Mouse (Mus musculus) spleen, postnatal 0 days (tissue): ENCODE results near the gene Glipr2. TPM values are rescaled to one million over a fixed set of nuclear protein-coding genes. Genes with fewer than 3 reads are reported as not detected.

Experiments used
- polyA plus RNA-seq: library from polyadenylated mRNA; unstranded; fragments of >200 nt; fragmentation: Nextera tagmentation; extraction: Ambion mirVana; gene quantifications from 2 replicates; pipeline ENCODE4 v1.2.1, GENCODE M21; 2015

Glipr2 gene
- 49.2 and 49.6 TPM in 2 replicates for polyA plus RNA-seq

GRCm38 (mm10) chr4:43957292-43957845 lies at the start of gene Glipr2:
TSS of gene Glipr2 (plus strand) at chr4:43957401.

GRCm38 (mm10) chr4:43983181-43983580 lies 26.0 kb downstream of the Glipr2 start, which contains the start of gene Ccin:
TSS of gene Ccin (plus strand) at chr4:43983483.

GRCm38 (mm10) chr4:44004126-44004525 lies 46.9 kb downstream of the Glipr2 start, which contains the start of gene Clta:
TSS of gene Clta (plus strand) at chr4:44004452.

Other genes with a start within 250 kb of the Glipr2 start
- gene Olfr71, start 247.1 kb upstream of the Glipr2 start, polyA plus RNA-seq = not detected in 2 replicates
- gene Hrct1, start 230.2 kb upstream of the Glipr2 start, polyA plus RNA-seq = 0.17 and 0.59 TPM in 2 replicates
- 0.07 TPM in 1 of 2 replicates, not detected in the other for gene Spaar, start 227.4 kb upstream of the Glipr2 start, polyA plus RNA-seq
- gene Olfr159, start 186.4 kb upstream of the Glipr2 start, polyA plus RNA-seq = not detected in 2 replicates
- not detected in 2 replicates for gene Olfr156, start 133.5 kb upstream of the Glipr2 start, polyA plus RNA-seq
- not detected in 2 replicates for gene Olfr157, start 117.2 kb upstream of the Glipr2 start, polyA plus RNA-seq
- not detected in 2 replicates for gene Olfr155, start 105.8 kb upstream of the Glipr2 start, polyA plus RNA-seq
- 7.1 and 8.0 TPM in 2 replicates for gene Reck, start 81.9 kb upstream of the Glipr2 start, polyA plus RNA-seq
- gene Ccin, start 26.1 kb downstream of the Glipr2 start, polyA plus RNA-seq = not detected in 2 replicates
- 192 and 202 TPM in 2 replicates for gene Clta, start 47.1 kb downstream of the Glipr2 start, polyA plus RNA-seq
- 16.3 and 17.0 TPM in 2 replicates for gene Gne, start 126.8 kb downstream of the Glipr2 start, polyA plus RNA-seq